Mouse (Mus musculus) myocyte (in vitro differentiated cells): ENCODE measurements around the gene Nhsl2. TPM values are rescaled to one million over a fixed set of nuclear protein-coding genes. Genes with fewer than 3 reads are reported as not detected.

Experiments
- H3K27me3 ChIP-seq: one replicate; pipeline ENCODE4 v1.6.1; 2011; ENCODE audit not compliant: control insufficient read depth, insufficient read depth, insufficient read length
- H3K36me3 ChIP-seq: one replicate; pipeline ENCODE4 v1.6.1; 2011; ENCODE audit not compliant: control insufficient read depth, insufficient read depth
- H3K4me2 ChIP-seq: one replicate; pipeline ENCODE4 v1.6.1; 2011; ENCODE audit warnings: low read depth, control low read depth
- H3K4me3 ChIP-seq: one replicate; pipeline ENCODE4 v1.5.1; 2011; ENCODE audit warnings: mild to moderate bottlenecking, control low read depth, moderate library complexity
- H3K79me2 ChIP-seq: one replicate; pipeline ENCODE4 v1.6.1; 2011; ENCODE audit not compliant: control insufficient read depth, insufficient read depth
- H3ac ChIP-seq: one replicate; pipeline ENCODE4 v1.6.1; 2011; ENCODE audit not compliant: control insufficient read depth, insufficient read length
- CEBPB ChIP-seq: IDR thresholded peaks from 2 replicates; pipeline ENCODE4 v1.6.1; 2011; ENCODE audit warnings: mild to moderate bottlenecking, moderate library complexity; ENCODE audit not compliant: poor library complexity, insufficient read depth, severe bottlenecking
- E2F4 ChIP-seq: IDR thresholded peaks from one replicate; pipeline ENCODE4 v1.6.1; 2011; ENCODE audit warnings: mild to moderate bottlenecking, control low read depth, moderate library complexity; ENCODE audit not compliant: insufficient read depth
- MAX ChIP-seq: IDR thresholded peaks from one replicate; pipeline ENCODE4 v1.6.1; 2011; ENCODE audit warnings: low read depth, mild to moderate bottlenecking, control low read depth
- MYOD1 ChIP-seq, 3 experiments: IDR thresholded peaks; one replicate each; pipeline ENCODE4 v1.6.1; 2011; ENCODE audit warnings: control low read depth in 2 of 3, low read depth in 2 of 3, mild to moderate bottlenecking in 2 of 3, moderate library complexity in 1 of 3; ENCODE audit not compliant: insufficient read length in 2 of 3, control insufficient read depth in 1 of 3
- MYOG ChIP-seq, 3 experiments: IDR thresholded peaks; one replicate each; pipeline ENCODE4 v1.6.1; 2011; ENCODE audit warnings: control low read depth in 2 of 3, low read depth in 2 of 3, mild to moderate bottlenecking in 2 of 3; ENCODE audit not compliant: insufficient read length in 2 of 3, control insufficient read depth in 1 of 3, insufficient read depth in 1 of 3
- POLR2A ChIP-seq: IDR thresholded peaks from one replicate; pipeline ENCODE4 v1.6.1; 2011; ENCODE audit warnings: low read depth, mild to moderate bottlenecking, control low read depth, moderate library complexity; ENCODE audit not compliant: insufficient read length
- POLR2AphosphoS2 ChIP-seq: IDR thresholded peaks from one replicate; pipeline ENCODE4 v1.6.1; 2011; ENCODE audit warnings: low read depth, control low read depth; ENCODE audit not compliant: insufficient read length
- REST ChIP-seq: IDR thresholded peaks from one replicate; pipeline ENCODE4 v1.6.1; 2011; ENCODE audit warnings: mild to moderate bottlenecking, control low read depth, moderate library complexity; ENCODE audit not compliant: insufficient read depth, insufficient read length
- SRF ChIP-seq: IDR thresholded peaks from one replicate; pipeline ENCODE4 v1.6.1; 2011; ENCODE audit warnings: low read depth; ENCODE audit not compliant: control insufficient read depth, insufficient read length
- TCF12 ChIP-seq: IDR thresholded peaks from one replicate; pipeline ENCODE4 v1.6.1; 2011; ENCODE audit warnings: mild to moderate bottlenecking, control low read depth; ENCODE audit not compliant: poor library complexity, insufficient read depth, severe bottlenecking
- TCF3 ChIP-seq: IDR thresholded peaks from one replicate; pipeline ENCODE4 v1.6.1; 2011; ENCODE audit warnings: low read depth, control low read depth; ENCODE audit not compliant: insufficient read length
- USF1 ChIP-seq: IDR thresholded peaks from one replicate; pipeline ENCODE4 v1.6.1; 2011; ENCODE audit warnings: low read depth, mild to moderate bottlenecking, control low read depth, moderate library complexity
- polyA plus RNA-seq: library from polyadenylated mRNA; unstranded; fragments of >200 nt; fragmentation: generic; extraction: Trizol; gene quantifications from one replicate; pipeline ENCODE4 v1.2.1, GENCODE M21; 2012; ENCODE audit warnings: missing spikeins

The Nhsl2 gene
- polyA plus RNA-seq, 1 experiment: 0.25 TPM

GRCm38 (mm10) chrX:101874901-101875300, 25.7 kb downstream of the Nhsl2 start:
- peak overlapping the region; percentile 42 for H3K4me2 ChIP-seq
- no peak overlapping the region for H3K4me3 ChIP-seq
- no peaks in the 10 kb centered on the region for H3K79me2 ChIP-seq
- no peak for TF ChIP-seq MYOG (IDR thresholded peaks at IDR 0.05; ENCODE audit: control insufficient read depth in 1 of 3, insufficient read depth in 1 of 3, insufficient read length in 2 of 3, low read depth in 2 of 3)
- no peak for TF ChIP-seq TCF3
- no peak for TF ChIP-seq TCF12
- no peak for TF ChIP-seq SRF
- TF ChIP-seq CEBPB: no peak
- TF ChIP-seq POLR2A: no peak
- TF ChIP-seq USF1: no peak
- no peak for TF ChIP-seq POLR2AphosphoS2
- TF ChIP-seq MYOD1 (IDR thresholded peaks at IDR 0.05; ENCODE audit: control insufficient read depth in 1 of 3, insufficient read length in 2 of 3, low read depth in 2 of 3): no peak
- no peak for TF ChIP-seq MAX
- TF ChIP-seq REST: no peak
- no peak for TF ChIP-seq E2F4
- no peak overlapping the region for H3ac ChIP-seq
- H3K36me3 ChIP-seq: no peaks in the 10 kb centered on the region
- no peaks in the 10 kb centered on the region for H3K27me3 ChIP-seq

- no peaks in the 10 kb centered on the region for H3K27me3 ChIP-seq
- TF ChIP-seq CEBPB (no peak), REST (no peak), MYOD1 (IDR thresholded peaks at IDR 0.05; ENCODE audit: control insufficient read depth in 1 of 3, insufficient read length in 2 of 3, low read depth in 2 of 3) (no peak), E2F4 (no peak), SRF (no peak), TCF3 (no peak), TCF12 (no peak), MYOG (IDR thresholded peaks at IDR 0.05; ENCODE audit: control insufficient read depth in 1 of 3, insufficient read depth in 1 of 3, insufficient read length in 2 of 3, low read depth in 2 of 3) (no peak), POLR2A (no peak), MAX (no peak), USF1 (no peak), POLR2AphosphoS2 (no peak)
- no peaks in the 10 kb centered on the region for H3K79me2 ChIP-seq
- no peaks in the 10 kb centered on the region for H3K36me3 ChIP-seq
- H3ac ChIP-seq: no peak overlapping the region
- H3K4me3 ChIP-seq: no peak overlapping the region
- H3K4me2 ChIP-seq: no peak overlapping the region
Measured at GRCm38 (mm10) chrX:101876136-101876535, 27.0 kb downstream of the Nhsl2 start.

- Histone ChIP-seq H3K36me3 (no peaks in the 10 kb centered on the region), H3K27me3 (no peaks in the 10 kb centered on the region), H3K79me2 (no peaks in the 10 kb centered on the region), H3ac (no peak overlapping the region), H3K4me3 (no peak overlapping the region), H3K4me2 (no peak overlapping the region)
- TF ChIP-seq CEBPB (no peak), MAX (no peak), POLR2AphosphoS2 (no peak), E2F4 (no peak), TCF12 (no peak), SRF (no peak), POLR2A (no peak), MYOD1 (IDR thresholded peaks at IDR 0.05; ENCODE audit: control insufficient read depth in 1 of 3, insufficient read length in 2 of 3, low read depth in 2 of 3) (no peak), USF1 (no peak), REST (no peak), TCF3 (no peak), MYOG (IDR thresholded peaks at IDR 0.05; ENCODE audit: control insufficient read depth in 1 of 3, insufficient read depth in 1 of 3, insufficient read length in 2 of 3, low read depth in 2 of 3) (no peak)
Measured at GRCm38 (mm10) chrX:101877840-101878239, 28.7 kb downstream of the Nhsl2 start.

- no peaks in the 10 kb centered on the region for H3K27me3 ChIP-seq
- H3ac ChIP-seq: no peak overlapping the region
- H3K4me3 ChIP-seq: no peak overlapping the region
- TF ChIP-seq MYOD1 (IDR thresholded peaks at IDR 0.05; ENCODE audit: control insufficient read depth in 1 of 3, insufficient read length in 2 of 3, low read depth in 2 of 3) (no peak), SRF (no peak), REST (no peak), MAX (no peak), E2F4 (no peak), POLR2AphosphoS2 (no peak), CEBPB (no peak), POLR2A (no peak), TCF12 (no peak), MYOG (IDR thresholded peaks at IDR 0.05; ENCODE audit: control insufficient read depth in 1 of 3, insufficient read depth in 1 of 3, insufficient read length in 2 of 3, low read depth in 2 of 3) (no peak), TCF3 (no peak), USF1 (no peak)
- H3K36me3 ChIP-seq: no peaks in the 10 kb centered on the region
- H3K79me2 ChIP-seq: no peaks in the 10 kb centered on the region
- peak overlapping the region; percentile 46 for H3K4me2 ChIP-seq
Measured at GRCm38 (mm10) chrX:101878546-101878945, 29.4 kb downstream of the Nhsl2 start.

GRCm38 (mm10) chrX:101882141-101882751, 33.1 kb downstream of the Nhsl2 start:
- Histone ChIP-seq H3K79me2 (no peaks in the 10 kb centered on the region), H3ac (no peak overlapping the region), H3K4me2 (peak overlapping the region; percentile 48), H3K36me3 (no peaks in the 10 kb centered on the region), H3K4me3 (no peak overlapping the region), H3K27me3 (no peaks in the 10 kb centered on the region)
- TF ChIP-seq MYOD1 (IDR thresholded peaks at IDR 0.05; ENCODE audit: control insufficient read depth in 1 of 3, insufficient read length in 2 of 3, low read depth in 2 of 3) (peak in 1 of 3 experiments; percentile 6), POLR2A (no peak), POLR2AphosphoS2 (no peak)
